Mouse (Mus musculus): ENCODE measurements at regions not wholly inside any gene's neighbourhood (a gene's known extent, or its start where the extent isn't known, plus 50 kb on each side); places are given as distances from the start of the nearest gene placed in this dataset.

GRCm38 (mm10) chr8:126733307-126733706 is 139.5 kb upstream of the Irf2bp2 start:
- no peak for ATAC-seq (ENCODE audit: insufficient read depth, low FRiP score, low TSS enrichment)
- no peak for DNase-seq (ENCODE audit: low spot score)

GRCm38 (mm10) chr8:126730017-126730631 is 136.3 kb upstream of the Irf2bp2 start:
- DNase-seq (ENCODE audit: low spot score) = no peak
- Histone ChIP-seq H3K4me2 (ENCODE audit: low read depth) (no peak overlapping the region), H3K27me3 (ENCODE audit: control insufficient read depth, insufficient read depth, low read length) (no peaks in the 10 kb centered on the region), H3K27ac (ENCODE audit: low read depth, low read length) (no peak overlapping the region), H3K9ac (ENCODE audit: low read length) (no peak overlapping the region), H3K9me3 (ENCODE audit: control insufficient read depth, low read length) (no peaks in the 10 kb centered on the region), H3K4me3 (ENCODE audit: low read depth, low read length) (no peak overlapping the region), H3K4me1 (ENCODE audit: control insufficient read depth, insufficient read depth, low read length) (peaks cover 4% of the 10 kb centered on the region; the same call in 1 of the 2 replicates), H3K36me3 (ENCODE audit: control insufficient read depth, insufficient read depth, low read length) (no peaks in the 10 kb centered on the region)
- 81% methylated on average over 3 of the region's 3 CpGs for WGBS
- ATAC-seq (ENCODE audit: insufficient read depth, low FRiP score, low TSS enrichment) = no peak

More at GRCm38 (mm10) chr8:126733307-126733706, 139.5 kb upstream of the Irf2bp2 start:
- H3K4me3 ChIP-seq (ENCODE audit: low read depth, low read length) = no peak overlapping the region
- WGBS = 43% methylated on average over 7 of the region's 7 CpGs
- no peak overlapping the region for H3K27ac ChIP-seq (ENCODE audit: low read depth, low read length)
- no peaks in the 10 kb centered on the region for H3K27me3 ChIP-seq (ENCODE audit: control insufficient read depth, insufficient read depth, low read length)
- H3K36me3 ChIP-seq (ENCODE audit: control insufficient read depth, insufficient read depth, low read length) = no peaks in the 10 kb centered on the region
- peaks cover 18% of the 10 kb centered on the region; the same call in 1 of the 2 replicates for H3K4me1 ChIP-seq (ENCODE audit: control insufficient read depth, insufficient read depth, low read length)
- H3K9ac ChIP-seq (ENCODE audit: low read length) = no peak overlapping the region
- H3K9me3 ChIP-seq (ENCODE audit: control insufficient read depth, low read length) = no peaks in the 10 kb centered on the region
- no peak overlapping the region for H3K4me2 ChIP-seq (ENCODE audit: low read depth)

- 85% methylated on average over 12 of the region's 12 CpGs for WGBS
- Histone ChIP-seq H3K4me2 (ENCODE audit: low read depth) (no peak overlapping the region), H3K4me1 (ENCODE audit: control insufficient read depth, insufficient read depth, low read length) (no peaks in the 10 kb centered on the region), H3K4me3 (ENCODE audit: low read depth, low read length) (no peak overlapping the region), H3K9me3 (ENCODE audit: control insufficient read depth, low read length) (no peaks in the 10 kb centered on the region), H3K27me3 (ENCODE audit: control insufficient read depth, insufficient read depth, low read length) (no peaks in the 10 kb centered on the region), H3K27ac (ENCODE audit: low read depth, low read length) (no peak overlapping the region), H3K9ac (ENCODE audit: low read length) (no peak overlapping the region), H3K36me3 (ENCODE audit: control insufficient read depth, insufficient read depth, low read length) (no peaks in the 10 kb centered on the region)
- ATAC-seq (ENCODE audit: insufficient read depth, low FRiP score, low TSS enrichment) = no peak
- no peak for DNase-seq (ENCODE audit: low spot score)
Measured at GRCm38 (mm10) chr8:126728987-126729632, 135.3 kb upstream of the Irf2bp2 start.

GRCm38 (mm10) chr8:126728135-126728534 is 134.3 kb upstream of the Irf2bp2 start:
- H3K27me3 ChIP-seq (ENCODE audit: control insufficient read depth, insufficient read depth, low read length) = no peaks in the 10 kb centered on the region
- no peak overlapping the region for H3K4me2 ChIP-seq (ENCODE audit: low read depth)
- no peaks in the 10 kb centered on the region for H3K36me3 ChIP-seq (ENCODE audit: control insufficient read depth, insufficient read depth, low read length)
- no peak for DNase-seq (ENCODE audit: low spot score)
- no peak overlapping the region for H3K4me3 ChIP-seq (ENCODE audit: low read depth, low read length)
- no peak overlapping the region for H3K9ac ChIP-seq (ENCODE audit: low read length)
- H3K4me1 ChIP-seq (ENCODE audit: control insufficient read depth, insufficient read depth, low read length) = no peaks in the 10 kb centered on the region
- WGBS = 92% methylated on average over 5 of the region's 5 CpGs
- H3K9me3 ChIP-seq (ENCODE audit: control insufficient read depth, low read length) = no peaks in the 10 kb centered on the region
- no peak overlapping the region for H3K27ac ChIP-seq (ENCODE audit: low read depth, low read length)
- no peak for ATAC-seq (ENCODE audit: insufficient read depth, low FRiP score, low TSS enrichment)

- Histone ChIP-seq H3K27me3 (ENCODE audit: control insufficient read depth, insufficient read depth, low read length) (no peaks in the 10 kb centered on the region), H3K4me3 (ENCODE audit: low read depth, low read length) (no peak overlapping the region), H3K4me1 (ENCODE audit: control insufficient read depth, insufficient read depth, low read length) (no peaks in the 10 kb centered on the region), H3K27ac (ENCODE audit: low read depth, low read length) (no peak overlapping the region), H3K36me3 (ENCODE audit: control insufficient read depth, insufficient read depth, low read length) (no peaks in the 10 kb centered on the region), H3K9ac (ENCODE audit: low read length) (no peak overlapping the region), H3K4me2 (ENCODE audit: low read depth) (no peak overlapping the region), H3K9me3 (ENCODE audit: control insufficient read depth, low read length) (no peaks in the 10 kb centered on the region)
- no peak for ATAC-seq (ENCODE audit: insufficient read depth, low FRiP score, low TSS enrichment)
- DNase-seq (ENCODE audit: low spot score) = no peak
- 89% methylated on average over 2 of the region's 2 CpGs for WGBS
Measured at GRCm38 (mm10) chr8:126727068-126727467, 133.3 kb upstream of the Irf2bp2 start.

GRCm38 (mm10) chr8:126723259-126724122 is 129.7 kb upstream of the Irf2bp2 start:
- Histone ChIP-seq H3K27me3 (ENCODE audit: control insufficient read depth, insufficient read depth, low read length) (no peaks in the 10 kb centered on the region), H3K9me3 (ENCODE audit: control insufficient read depth, low read length) (no peaks in the 10 kb centered on the region), H3K4me3 (ENCODE audit: low read depth, low read length) (no peak overlapping the region), H3K9ac (ENCODE audit: low read length) (no peak overlapping the region), H3K27ac (ENCODE audit: low read depth, low read length) (no peak overlapping the region), H3K36me3 (ENCODE audit: control insufficient read depth, insufficient read depth, low read length) (no peaks in the 10 kb centered on the region), H3K4me2 (ENCODE audit: low read depth) (no peak overlapping the region), H3K4me1 (ENCODE audit: control insufficient read depth, insufficient read depth, low read length) (no peaks in the 10 kb centered on the region)
- DNase-seq (ENCODE audit: low spot score) = no peak
- WGBS = 88% methylated on average over 9 of the region's 9 CpGs
- ATAC-seq (ENCODE audit: insufficient read depth, low FRiP score, low TSS enrichment) = no peak

GRCm38 (mm10) chr8:126721621-126722020 is 127.8 kb upstream of the Irf2bp2 start:
- Histone ChIP-seq H3K9ac (ENCODE audit: low read length) (no peak overlapping the region), H3K27me3 (ENCODE audit: control insufficient read depth, insufficient read depth, low read length) (no peaks in the 10 kb centered on the region), H3K4me2 (ENCODE audit: low read depth) (no peak overlapping the region), H3K27ac (ENCODE audit: low read depth, low read length) (no peak overlapping the region), H3K4me3 (ENCODE audit: low read depth, low read length) (no peak overlapping the region), H3K36me3 (ENCODE audit: control insufficient read depth, insufficient read depth, low read length) (no peaks in the 10 kb centered on the region), H3K4me1 (ENCODE audit: control insufficient read depth, insufficient read depth, low read length) (no peaks in the 10 kb centered on the region), H3K9me3 (ENCODE audit: control insufficient read depth, low read length) (no peaks in the 10 kb centered on the region)
- DNase-seq (ENCODE audit: low spot score) (peak; percentile 56), ATAC-seq (ENCODE audit: insufficient read depth, low FRiP score, low TSS enrichment) (peak; percentile 55; the same call in 1 of the 2 replicates)
- 71% methylated on average over 10 of the region's 10 CpGs for WGBS

- H3K9ac ChIP-seq (ENCODE audit: low read length) = no peak overlapping the region
- H3K27ac ChIP-seq (ENCODE audit: low read depth, low read length) = no peak overlapping the region
- WGBS = 88% methylated on average over 4 of the region's 4 CpGs
- H3K4me3 ChIP-seq (ENCODE audit: low read depth, low read length) = no peak overlapping the region
- no peaks in the 10 kb centered on the region for H3K9me3 ChIP-seq (ENCODE audit: control insufficient read depth, low read length)
- no peak overlapping the region for H3K4me2 ChIP-seq (ENCODE audit: low read depth)
- H3K4me1 ChIP-seq (ENCODE audit: control insufficient read depth, insufficient read depth, low read length) = no peaks in the 10 kb centered on the region
- no peaks in the 10 kb centered on the region for H3K36me3 ChIP-seq (ENCODE audit: control insufficient read depth, insufficient read depth, low read length)
- no peak for ATAC-seq (ENCODE audit: insufficient read depth, low FRiP score, low TSS enrichment)
- no peak for DNase-seq (ENCODE audit: low spot score)
- H3K27me3 ChIP-seq (ENCODE audit: control insufficient read depth, insufficient read depth, low read length) = no peaks in the 10 kb centered on the region
Measured at GRCm38 (mm10) chr8:126720473-126721145, 126.8 kb upstream of the Irf2bp2 start.

Data from neural tube, embryonic 11.5 days (tissue).